Mouse (Mus musculus): ENCODE data around the gene Tll2.

Gene Tll2

GRCm38 (mm10) chr19:41160388-41160787 is 46.2 kb downstream of the Tll2 start:
- no peak for DNase-seq (ENCODE audit: low read depth, low spot score)

GRCm38 (mm10) chr19:41154681-41155080 is 52.0 kb downstream of the Tll2 start:
- DNase-seq (ENCODE audit: low read depth, low spot score), result no peak

DNA sequence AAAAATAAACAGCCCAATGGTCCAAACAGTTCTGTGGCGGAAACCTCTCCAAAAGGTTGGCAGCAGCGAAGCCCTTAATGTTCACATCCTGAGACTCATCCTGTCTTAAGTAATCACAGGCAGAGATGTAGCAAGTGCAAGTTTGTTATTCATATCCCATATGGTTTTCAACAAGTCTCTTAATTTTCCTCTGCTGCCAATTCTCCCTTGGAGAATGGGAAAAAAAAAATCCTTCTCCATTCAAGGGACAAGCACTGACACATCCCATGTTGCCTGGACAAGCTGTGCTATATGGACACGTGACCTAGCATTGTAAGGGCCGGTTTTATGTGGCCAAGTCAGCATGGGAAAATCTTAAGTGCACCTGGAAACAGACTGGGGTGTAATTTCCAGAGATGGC is 54.2 kb downstream of the Tll2 start:
- DNase-seq (ENCODE audit: low read depth, low spot score), result no peak

GRCm38 (mm10) chr19:41152016-41152370 is 54.6 kb downstream of the Tll2 start:
- DNase-seq (ENCODE audit: low read depth, low spot score), result no peak

DNA sequence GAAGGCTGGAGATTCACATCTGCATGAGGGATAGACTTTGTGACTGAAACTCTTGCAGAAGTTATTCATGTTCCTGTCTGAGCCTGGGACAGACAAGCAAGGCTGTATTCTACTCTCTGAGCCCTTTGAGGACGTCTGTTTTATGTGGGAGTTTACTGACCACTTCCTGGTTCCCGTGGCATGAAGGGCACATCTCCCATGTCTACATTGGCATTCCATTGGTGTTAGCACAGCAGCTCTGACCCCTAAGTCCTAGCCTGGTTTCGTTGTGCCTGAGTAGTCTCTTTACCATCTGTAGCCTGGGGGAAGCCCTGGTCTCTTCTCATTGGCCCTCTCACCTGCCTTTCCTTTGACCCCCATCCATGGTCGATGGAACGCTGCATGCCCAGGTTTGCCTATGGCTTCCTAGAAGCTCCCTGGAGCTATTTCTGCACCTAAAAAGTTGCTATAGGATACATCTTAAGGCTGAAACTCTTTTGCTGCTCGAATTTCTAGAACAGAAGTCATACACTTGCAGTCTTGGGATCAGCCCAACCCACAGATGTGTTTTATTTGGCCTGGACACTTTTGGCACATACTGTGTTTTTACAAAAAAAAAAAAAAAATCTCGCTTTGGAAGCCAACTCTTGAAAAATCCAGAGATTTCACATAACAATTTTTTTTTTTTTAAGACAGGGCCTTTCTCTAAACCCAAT is 55.2 kb downstream of the Tll2 start:
- DNase-seq (ENCODE audit: low read depth, low spot score), result no peak

DNA sequence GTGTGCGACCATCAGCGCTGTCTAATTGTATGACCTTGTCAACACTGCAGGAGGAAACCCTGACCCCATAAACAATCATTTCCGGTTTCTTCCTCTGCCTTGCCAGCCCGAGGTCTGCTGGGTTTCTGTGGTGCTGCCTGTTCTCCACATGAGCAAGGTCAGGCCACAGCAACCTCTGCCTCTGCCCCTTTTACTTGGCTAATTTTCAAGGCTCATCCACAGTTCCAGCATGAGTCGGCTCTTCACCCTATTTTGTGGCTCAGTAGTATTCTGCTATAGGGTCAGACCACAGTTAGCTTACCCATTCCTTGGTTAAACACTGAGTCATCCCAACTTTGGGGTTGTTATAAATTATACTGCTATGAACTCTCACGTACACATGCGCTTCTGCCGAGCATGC is 65.7 kb downstream of the Tll2 start:
- DNase-seq (ENCODE audit: low read depth, low spot score), result no peak

DNA sequence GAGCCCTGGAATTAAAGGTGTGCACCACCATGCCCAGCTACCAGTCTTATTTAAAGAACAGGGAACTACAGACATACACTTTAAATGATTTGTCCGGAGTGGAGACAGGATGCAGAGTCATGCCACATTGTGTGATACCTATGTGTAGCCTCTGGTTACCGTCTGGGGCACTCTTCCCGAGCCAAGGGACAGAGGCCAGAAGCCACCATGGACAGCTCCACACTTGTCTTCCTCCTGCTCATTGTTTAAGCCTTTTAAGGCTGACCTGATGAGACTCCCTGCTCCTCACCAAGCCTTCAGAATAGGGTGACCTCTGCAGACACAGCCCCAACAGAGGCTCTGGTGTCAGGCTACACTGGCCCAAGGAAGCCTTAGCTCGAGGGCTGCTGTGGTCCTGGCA is 67.0 kb downstream of the Tll2 start:
- no peak for DNase-seq (ENCODE audit: low read depth, low spot score)

- no peak for DNase-seq (ENCODE audit: low read depth, low spot score)
Measured at GRCm38 (mm10) chr19:41123009-41123408, 83.6 kb downstream of the Tll2 start.

GRCm38 (mm10) chr19:41119924-41120323 is 86.7 kb downstream of the Tll2 start:
- no peak for DNase-seq (ENCODE audit: low read depth, low spot score)

- no peak for DNase-seq (ENCODE audit: low read depth, low spot score)
Measured at GRCm38 (mm10) chr19:41118346-41118745, 88.3 kb downstream of the Tll2 start.

DNA sequence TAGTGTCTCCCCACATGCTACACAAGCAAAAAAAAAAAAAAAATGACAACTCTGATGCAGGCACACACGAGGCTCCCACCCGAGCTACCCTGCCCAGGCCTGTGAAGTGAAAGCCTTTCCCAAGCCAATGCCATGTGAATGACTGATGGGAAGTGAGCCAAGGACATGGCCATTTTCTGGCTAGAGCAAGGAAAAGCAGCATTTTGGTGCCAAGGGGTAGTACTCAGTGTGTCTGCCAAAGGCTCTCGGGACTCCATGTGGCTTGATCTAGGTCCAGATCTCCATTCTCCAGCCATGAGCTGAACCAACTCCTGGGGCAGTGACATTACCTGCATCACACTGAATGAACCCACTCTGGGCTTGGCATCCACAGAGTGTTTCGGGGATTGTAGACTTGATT is 89.3 kb downstream of the Tll2 start:
- DNase-seq (ENCODE audit: low read depth, low spot score), result peak; percentile 46

DNA sequence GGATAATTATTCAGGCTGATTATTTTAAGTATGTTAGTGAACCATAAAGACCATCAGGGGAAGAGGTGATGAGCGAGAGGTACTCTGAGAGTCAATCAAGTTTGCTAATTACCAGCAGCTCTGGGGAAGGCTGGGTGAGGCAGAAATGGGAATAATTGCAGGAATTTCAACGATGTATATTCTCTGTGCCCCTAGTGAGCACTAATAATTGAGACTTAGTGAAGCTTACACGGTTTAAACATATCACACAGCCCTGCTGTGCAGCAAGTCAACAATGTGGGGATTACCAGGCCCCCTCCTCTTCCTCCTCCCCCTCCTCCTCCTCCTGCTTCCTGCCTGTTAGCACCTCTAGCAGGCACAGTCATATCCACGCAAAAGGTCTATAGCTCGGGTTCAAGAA is 92.0 kb downstream of the Tll2 start:
- no peak for DNase-seq (ENCODE audit: low read depth, low spot score)

GRCm38 (mm10) chr19:41113911-41114531 is 92.6 kb downstream of the Tll2 start:
- DNase-seq (ENCODE audit: low read depth, low spot score), result no peak

- no peak for DNase-seq (ENCODE audit: low read depth, low spot score)
Measured at GRCm38 (mm10) chr19:41112609-41113008, 94.0 kb downstream of the Tll2 start.

DNA sequence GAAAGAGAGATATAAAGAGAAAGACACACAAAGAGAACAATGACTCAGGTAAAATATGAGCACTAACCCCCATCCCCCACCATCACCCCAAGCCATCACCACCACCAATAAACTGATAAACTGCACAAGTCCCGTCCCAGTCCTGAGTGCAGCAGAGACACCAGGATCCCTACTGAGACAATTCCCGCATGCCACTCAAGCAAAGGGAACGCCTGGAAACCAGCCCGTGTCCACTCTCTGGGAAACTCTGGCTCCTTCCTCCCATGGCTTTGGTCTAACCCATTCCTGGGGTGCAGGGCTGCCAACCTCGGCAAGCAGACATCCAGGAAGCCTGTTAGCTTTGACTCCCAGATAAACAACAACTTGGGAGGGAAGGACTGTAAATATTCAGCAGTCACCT is 96.6 kb downstream of the Tll2 start:
- DNase-seq (ENCODE audit: low read depth, low spot score), result no peak

DNA sequence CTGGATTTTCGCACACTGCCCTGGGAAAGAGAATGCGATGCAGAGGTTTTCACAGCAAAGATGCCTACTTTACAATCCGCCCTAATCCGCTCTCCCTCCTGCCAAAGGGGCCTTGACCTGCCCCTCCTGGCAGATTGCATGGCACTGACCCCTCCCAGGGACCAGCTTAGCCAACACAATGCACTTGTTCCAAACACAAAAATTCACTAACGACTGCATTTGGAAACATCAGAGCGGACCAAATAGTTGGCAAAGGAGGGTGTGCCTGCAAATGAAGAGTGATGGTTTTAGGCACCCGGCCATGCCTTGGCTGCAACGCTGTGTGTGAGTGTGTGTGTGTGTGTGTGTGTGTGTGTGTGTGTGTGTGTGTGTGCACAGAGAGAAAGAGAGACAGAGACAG is 97.1 kb downstream of the Tll2 start:
- no peak for DNase-seq (ENCODE audit: low read depth, low spot score)

DNA sequence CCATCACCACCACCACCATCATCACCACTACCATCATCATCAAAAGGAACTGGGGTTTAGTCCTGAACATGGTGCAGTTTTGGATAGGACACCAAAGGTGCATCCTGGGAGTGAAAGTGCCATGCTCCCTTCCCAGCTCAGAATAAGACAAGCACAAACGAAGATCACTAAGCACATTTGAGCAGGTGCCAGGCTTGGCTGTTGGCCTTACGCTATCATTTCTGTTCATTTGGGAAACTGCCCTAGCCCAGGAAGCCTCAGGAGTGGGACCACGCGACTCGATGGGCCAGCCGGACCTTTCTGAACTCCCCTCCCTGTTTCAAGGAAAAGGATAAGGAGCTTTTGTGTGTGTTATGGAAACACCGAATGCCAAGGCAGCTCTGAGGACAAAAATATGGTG is 98.0 kb downstream of the Tll2 start:
- DNase-seq (ENCODE audit: low read depth, low spot score), result no peak

DNA sequence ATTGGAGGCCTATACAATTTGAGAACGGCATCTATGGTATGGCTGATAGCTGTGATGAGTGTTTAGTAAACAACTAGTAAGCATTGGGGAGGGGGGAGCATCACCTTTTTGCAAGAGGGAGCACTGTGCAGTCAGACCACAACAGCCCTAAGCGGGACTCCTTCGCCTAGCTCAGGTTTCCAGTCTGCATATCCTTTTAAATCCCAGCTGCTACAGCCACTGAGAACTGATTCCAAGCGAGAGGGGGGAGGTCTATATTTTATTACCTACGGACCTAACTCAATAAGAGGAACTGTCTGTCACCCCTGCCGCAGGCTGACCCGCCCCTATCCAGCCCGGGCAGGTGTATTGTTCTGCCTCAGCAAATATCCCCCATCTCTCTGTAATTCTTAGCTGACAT is 99.1 kb downstream of the Tll2 start:
- DNase-seq (ENCODE audit: low read depth, low spot score), result no peak

GRCm38 (mm10) chr19:41104922-41105321 is 101.7 kb downstream of the Tll2 start:
- no peak for DNase-seq (ENCODE audit: low read depth, low spot score)

- DNase-seq (ENCODE audit: low read depth, low spot score), result peak; percentile 68
Measured at GRCm38 (mm10) chr19:41101390-41101789, 105.2 kb downstream of the Tll2 start.

GRCm38 (mm10) chr19:41100863-41101262 is 105.8 kb downstream of the Tll2 start:
- no peak for DNase-seq (ENCODE audit: low read depth, low spot score)

DNA sequence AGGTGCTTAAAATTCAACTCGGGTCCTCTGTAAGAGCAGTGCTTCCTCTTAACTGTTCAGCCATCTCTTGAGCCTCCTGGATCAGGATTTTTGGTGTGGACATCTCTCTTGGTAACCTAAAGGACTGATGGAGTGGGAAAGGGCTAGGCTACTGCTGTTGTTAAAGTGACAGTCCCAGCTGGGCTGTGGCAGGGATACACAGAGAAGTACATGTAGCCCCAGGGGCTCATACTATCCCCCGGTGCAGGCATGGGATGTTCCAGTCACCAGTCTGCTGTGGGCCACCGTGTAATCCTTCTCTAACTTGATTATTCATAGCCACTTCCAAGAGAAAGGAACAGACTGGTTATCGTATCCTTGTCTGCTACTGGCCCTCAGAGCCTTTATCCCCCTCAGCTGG is 109.6 kb downstream of the Tll2 start:
- no peak for DNase-seq (ENCODE audit: low read depth, low spot score)

DNA sequence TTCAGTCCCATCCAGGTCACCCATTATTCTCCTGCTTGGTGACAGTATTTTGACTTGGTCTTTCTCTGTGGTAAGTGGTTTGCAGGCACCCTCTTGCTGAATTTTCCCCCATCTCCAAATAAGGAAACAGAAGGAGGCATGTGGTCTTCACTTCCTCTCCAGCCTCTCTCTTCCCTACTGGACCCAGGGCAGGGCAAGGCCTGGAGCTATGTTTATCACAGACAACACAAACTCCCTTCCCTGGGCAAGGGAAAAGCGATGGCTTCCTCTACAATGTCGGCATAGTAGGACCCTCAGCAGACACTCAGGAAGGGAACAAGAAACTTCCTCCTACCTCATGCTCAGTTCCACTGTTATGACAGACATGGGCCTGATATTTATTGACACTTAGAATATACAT is 114.7 kb downstream of the Tll2 start:
- no peak for DNase-seq (ENCODE audit: low read depth, low spot score)

GRCm38 (mm10) chr19:41089833-41090232 is 116.8 kb downstream of the Tll2 start:
- peak; percentile 47 for DNase-seq (ENCODE audit: low read depth, low spot score)

Measured in brain, embryonic 18.5 days (tissue).